Mouse (Mus musculus): Measurements from ENCODE around the gene Dnajc2. TPM values are rescaled to one million over a fixed set of nuclear protein-coding genes. Genes with fewer than 3 reads are reported as not detected.
"Not testable (repeated sequence)": the region's sequence is repeated elsewhere in the genome, so short reads cannot be mapped to it uniquely, and the experiment has no call there.

Gene Dnajc2
- polyA plus RNA-seq, 1 experiment from 2014 or later: 64.2 TPM

- Histone ChIP-seq H3K27me3 (ENCODE audit: control insufficient read depth, insufficient read depth, low read length) (no peaks in the 10 kb centered on the region), H3K36me3 (ENCODE audit: control insufficient read depth, insufficient read depth, low read length) (no peaks in the 10 kb centered on the region), H3K27ac (ENCODE audit: low read length) (peak overlapping the region; percentile 21; the same call in 1 of the 2 replicates), H3K9me3 (ENCODE audit: control insufficient read depth, low read depth, low read length) (no peaks in the 10 kb centered on the region), H3K4me2 (replicated peaks; ENCODE audit: low read depth, low read length) (no peak overlapping the region), H3K4me1 (ENCODE audit: control insufficient read depth, insufficient read depth, low read length) (no peaks in the 10 kb centered on the region), H3K9ac (replicated peaks; ENCODE audit: low read depth, low read length) (no peak overlapping the region), H3K4me3 (ENCODE audit: low read depth, low read length) (no peak overlapping the region)
- 36% methylated on average over 1 of the region's 1 CpGs for WGBS
- ATAC-seq (ENCODE audit: insufficient number of reproducible peaks, insufficient read depth, low FRiP score, low read depth): no peak
Measured at GRCm38 (mm10) chr5:21724427-21724826, 60.6 kb downstream of the Dnajc2 start.

- no peak overlapping the region for H3K4me3 ChIP-seq (ENCODE audit: low read depth, low read length)
- no peaks in the 10 kb centered on the region for H3K4me1 ChIP-seq (ENCODE audit: control insufficient read depth, insufficient read depth, low read length)
- H3K9me3 ChIP-seq (ENCODE audit: control insufficient read depth, low read depth, low read length): no peaks in the 10 kb centered on the region
- H3K9ac ChIP-seq (replicated peaks; ENCODE audit: low read depth, low read length): no peak overlapping the region
- 98% methylated on average over 2 of the region's 2 CpGs for WGBS
- no peak overlapping the region for H3K27ac ChIP-seq (ENCODE audit: low read length)
- H3K36me3 ChIP-seq (ENCODE audit: control insufficient read depth, insufficient read depth, low read length): no peaks in the 10 kb centered on the region
- H3K27me3 ChIP-seq (ENCODE audit: control insufficient read depth, insufficient read depth, low read length): no peaks in the 10 kb centered on the region
- no peak overlapping the region for H3K4me2 ChIP-seq (replicated peaks; ENCODE audit: low read depth, low read length)
- no peak for ATAC-seq (ENCODE audit: insufficient number of reproducible peaks, insufficient read depth, low FRiP score, low read depth)
Measured at GRCm38 (mm10) chr5:21719209-21719608, 65.8 kb downstream of the Dnajc2 start.

GRCm38 (mm10) chr5:21718546-21718945 lies 66.5 kb downstream of the Dnajc2 start:
- no peak overlapping the region for H3K4me3 ChIP-seq (ENCODE audit: low read depth, low read length)
- H3K27ac ChIP-seq (ENCODE audit: low read length): no peak overlapping the region
- H3K36me3 ChIP-seq (ENCODE audit: control insufficient read depth, insufficient read depth, low read length): no peaks in the 10 kb centered on the region
- 86% methylated on average over 5 of the region's 5 CpGs for WGBS
- no peak for ATAC-seq (ENCODE audit: insufficient number of reproducible peaks, insufficient read depth, low FRiP score, low read depth)
- H3K9ac ChIP-seq (replicated peaks; ENCODE audit: low read depth, low read length): no peak overlapping the region
- H3K4me1 ChIP-seq (ENCODE audit: control insufficient read depth, insufficient read depth, low read length): no peaks in the 10 kb centered on the region
- H3K9me3 ChIP-seq (ENCODE audit: control insufficient read depth, low read depth, low read length): no peaks in the 10 kb centered on the region
- no peaks in the 10 kb centered on the region for H3K27me3 ChIP-seq (ENCODE audit: control insufficient read depth, insufficient read depth, low read length)
- no peak overlapping the region for H3K4me2 ChIP-seq (replicated peaks; ENCODE audit: low read depth, low read length)

GRCm38 (mm10) chr5:21717165-21717715 lies 67.8 kb downstream of the Dnajc2 start:
- H3K9me3 ChIP-seq (ENCODE audit: control insufficient read depth, low read depth, low read length): no peaks in the 10 kb centered on the region
- H3K27me3 ChIP-seq (ENCODE audit: control insufficient read depth, insufficient read depth, low read length): no peaks in the 10 kb centered on the region
- no peak overlapping the region for H3K4me3 ChIP-seq (ENCODE audit: low read depth, low read length)
- H3K27ac ChIP-seq (ENCODE audit: low read length): no peak overlapping the region
- no peaks in the 10 kb centered on the region for H3K36me3 ChIP-seq (ENCODE audit: control insufficient read depth, insufficient read depth, low read length)
- WGBS: 89% methylated on average over 10 of the region's 10 CpGs
- ATAC-seq (ENCODE audit: insufficient number of reproducible peaks, insufficient read depth, low FRiP score, low read depth): no peak
- H3K4me1 ChIP-seq (ENCODE audit: control insufficient read depth, insufficient read depth, low read length): peaks cover 1% of the 10 kb centered on the region; the same call in 1 of the 2 replicates
- no peak overlapping the region for H3K4me2 ChIP-seq (replicated peaks; ENCODE audit: low read depth, low read length)
- no peak overlapping the region for H3K9ac ChIP-seq (replicated peaks; ENCODE audit: low read depth, low read length)

- no peak overlapping the region for H3K27ac ChIP-seq (ENCODE audit: low read length)
- no peak for ATAC-seq (ENCODE audit: insufficient number of reproducible peaks, insufficient read depth, low FRiP score, low read depth)
- H3K4me3 ChIP-seq (ENCODE audit: low read depth, low read length): no peak overlapping the region
- H3K27me3 ChIP-seq (ENCODE audit: control insufficient read depth, insufficient read depth, low read length): no peaks in the 10 kb centered on the region
- peaks cover 4% of the 10 kb centered on the region; the same call in 1 of the 2 replicates for H3K4me1 ChIP-seq (ENCODE audit: control insufficient read depth, insufficient read depth, low read length)
- 90% methylated on average over 4 of the region's 4 CpGs for WGBS
- H3K4me2 ChIP-seq (replicated peaks; ENCODE audit: low read depth, low read length): no peak overlapping the region
- no peaks in the 10 kb centered on the region for H3K36me3 ChIP-seq (ENCODE audit: control insufficient read depth, insufficient read depth, low read length)
- H3K9me3 ChIP-seq (ENCODE audit: control insufficient read depth, low read depth, low read length): no peaks in the 10 kb centered on the region
- H3K9ac ChIP-seq (replicated peaks; ENCODE audit: low read depth, low read length): no peak overlapping the region
Measured at GRCm38 (mm10) chr5:21714447-21714846, 70.6 kb downstream of the Dnajc2 start.

GRCm38 (mm10) chr5:21712127-21712715 lies 72.8 kb downstream of the Dnajc2 start:
- Histone ChIP-seq H3K4me1 (ENCODE audit: control insufficient read depth, insufficient read depth, low read length) (peaks cover 4% of the 10 kb centered on the region; the same call in 1 of the 2 replicates), H3K36me3 (ENCODE audit: control insufficient read depth, insufficient read depth, low read length) (no peaks in the 10 kb centered on the region), H3K27ac (ENCODE audit: low read length) (no peak overlapping the region), H3K4me3 (ENCODE audit: low read depth, low read length) (no peak overlapping the region), H3K4me2 (replicated peaks; ENCODE audit: low read depth, low read length) (no peak overlapping the region), H3K27me3 (ENCODE audit: control insufficient read depth, insufficient read depth, low read length) (no peaks in the 10 kb centered on the region), H3K9me3 (ENCODE audit: control insufficient read depth, low read depth, low read length) (no peaks in the 10 kb centered on the region), H3K9ac (replicated peaks; ENCODE audit: low read depth, low read length) (no peak overlapping the region)
- ATAC-seq (ENCODE audit: insufficient number of reproducible peaks, insufficient read depth, low FRiP score, low read depth): no peak
- 49% methylated on average over 13 of the region's 13 CpGs for WGBS

- not testable (repeated sequence) for ATAC-seq (ENCODE audit: insufficient number of reproducible peaks, insufficient read depth, low FRiP score, low read depth); H3K27ac ChIP-seq (ENCODE audit: low read length); H3K9me3 ChIP-seq (ENCODE audit: control insufficient read depth, low read depth, low read length); H3K4me2 ChIP-seq (replicated peaks; ENCODE audit: low read depth, low read length); H3K9ac ChIP-seq (replicated peaks; ENCODE audit: low read depth, low read length); H3K4me1 ChIP-seq (ENCODE audit: control insufficient read depth, insufficient read depth, low read length); H3K36me3 ChIP-seq (ENCODE audit: control insufficient read depth, insufficient read depth, low read length); H3K4me3 ChIP-seq (ENCODE audit: low read depth, low read length); H3K27me3 ChIP-seq (ENCODE audit: control insufficient read depth, insufficient read depth, low read length)
- 83% methylated on average over 8 of the region's 8 CpGs for WGBS
Measured at GRCm38 (mm10) chr5:21708011-21708410, 77.0 kb downstream of the Dnajc2 start.

Measured in stomach, embryonic 14.5 days (tissue).